Mouse (Mus musculus) forebrain, postnatal 0 days (tissue): ENCODE measurements around the gene Eif4g3. TPM values are rescaled to one million over a fixed set of nuclear protein-coding genes. Genes with fewer than 3 reads are reported as not detected.

Source experiments
- ATAC-seq: fragments of 200-750 bp; cut with Nextera tagmentation; 2 replicates; pipeline ENCODE4 v1.8.0; 2017; ENCODE audit warnings: mild to moderate bottlenecking, moderate library complexity
- DNase-seq: peaks from one replicate; pipeline ENCODE4 v3.0.0-alpha.2; 2015
- H3K27ac ChIP-seq: fragments of 300-500 bp; sonication (generic); 2 replicates; pipeline ENCODE4 v1.5.1; 2014; ENCODE audit warnings: low read depth, mild to moderate bottlenecking, antibody characterized with exemption, low read length, moderate library complexity, mixed read lengths
- H3K27me3 ChIP-seq: fragments of 300-500 bp; sonication (generic); 2 replicates; pipeline ENCODE4 v1.6.1; 2014; ENCODE audit warnings: mild to moderate bottlenecking, low read length, mixed read lengths; ENCODE audit not compliant: insufficient read depth
- H3K36me3 ChIP-seq: fragments of 300-500 bp; sonication (generic); 2 replicates; pipeline ENCODE4 v1.6.1; 2014; ENCODE audit warnings: mild to moderate bottlenecking, moderate library complexity; ENCODE audit not compliant: insufficient read depth
- H3K4me1 ChIP-seq: fragments of 300-500 bp; sonication (generic); 2 replicates; pipeline ENCODE4 v1.6.1; 2014; ENCODE audit warnings: antibody characterized with exemption; ENCODE audit not compliant: insufficient read depth
- H3K4me2 ChIP-seq: fragments of 300-500 bp; sonication (generic); 2 replicates; pipeline ENCODE4 v1.6.1; 2014; ENCODE audit warnings: low read depth, mild to moderate bottlenecking, moderate library complexity
- H3K4me3 ChIP-seq: fragments of 300-500 bp; sonication (generic); 2 replicates; pipeline ENCODE4 v1.5.1; 2014; ENCODE audit warnings: low read depth, low read length, mixed read lengths
- H3K9ac ChIP-seq: fragments of 300-500 bp; sonication (generic); 2 replicates; pipeline ENCODE4 v1.6.1; 2014; ENCODE audit warnings: mild to moderate bottlenecking
- H3K9me3 ChIP-seq: fragments of 300-500 bp; sonication (generic); 2 replicates; pipeline ENCODE4 v1.6.1; 2016; ENCODE audit warnings: low read length
- CTCF ChIP-seq: sonication (generic); IDR thresholded peaks from 2 replicates; pipeline ENCODE4 v1.5.1; 2016; ENCODE audit warnings: antibody characterized with exemption, control low read depth, low read depth
- WGBS: fragments of 180-500 bp; shearing (Covaris S2); extraction: QIAGEN DNeasy Blood & Tissue Kit; methylation state at CpG from one replicate; pipeline ENCODE4 v1.1.7; 2014; 5-methylcytosine and 5-hydroxymethylcytosine counted together
- polyA plus RNA-seq: library from polyadenylated mRNA; unstranded; fragments of >200 nt; fragmentation: Nextera tagmentation; extraction: Ambion mirVana; gene quantifications from 2 replicates; pipeline ENCODE4 v1.2.1, GENCODE M21; 2015
- total RNA-seq: library from RNA; depleted of rRNA; stranded (reverse); fragments of >200 nt; gene quantifications from 2 replicates; pipeline ENCODE4 v1.2.3, GENCODE M21; 2014

The Eif4g3 gene
- total and polyA plus RNA-seq, 2 experiments from 2014 or later, result 38.4 to 67.0 TPM

- Histone ChIP-seq H3K9me3 (no peaks in the 10 kb centered on the region), H3K4me1 (no peaks in the 10 kb centered on the region), H3K36me3 (peaks cover 74% of the 10 kb centered on the region), H3K27me3 (no peaks in the 10 kb centered on the region), H3K4me3 (no peak overlapping the region), H3K4me2 (no peak overlapping the region), H3K9ac (no peak overlapping the region), H3K27ac (no peak overlapping the region)
- DNase-seq (no peak), ATAC-seq (no peak)
- 96% methylated on average over 4 of the region's 4 CpGs for WGBS
- no peak for TF ChIP-seq CTCF
These were observed 176.6 kb downstream of the Eif4g3 start for GRCm38 (mm10) chr4:138169420-138169819.

GRCm38 (mm10) chr4:138172686-138173085 is 179.9 kb downstream of the Eif4g3 start:
- no peaks in the 10 kb centered on the region for H3K4me1 ChIP-seq
- no peak overlapping the region for H3K4me2 ChIP-seq
- no peak for ATAC-seq
- DNase-seq, result no peak
- H3K27me3 ChIP-seq, result no peaks in the 10 kb centered on the region
- no peaks in the 10 kb centered on the region for H3K9me3 ChIP-seq
- H3K27ac ChIP-seq, result no peak overlapping the region
- no peak for TF ChIP-seq CTCF
- peaks cover 81% of the 10 kb centered on the region for H3K36me3 ChIP-seq
- no peak overlapping the region for H3K4me3 ChIP-seq
- 95% methylated on average over 4 of the region's 4 CpGs for WGBS
- H3K9ac ChIP-seq, result no peak overlapping the region

GRCm38 (mm10) chr4:138179391-138179790 is 186.6 kb downstream of the Eif4g3 start:
- Histone ChIP-seq H3K9ac (no peak overlapping the region), H3K36me3 (peaks cover 80% of the 10 kb centered on the region), H3K27ac (no peak overlapping the region), H3K27me3 (no peaks in the 10 kb centered on the region), H3K4me3 (no peak overlapping the region), H3K9me3 (no peaks in the 10 kb centered on the region), H3K4me1 (no peaks in the 10 kb centered on the region), H3K4me2 (no peak overlapping the region)
- TF ChIP-seq CTCF, result no peak
- 94% methylated on average over 5 of the region's 5 CpGs for WGBS
- ATAC-seq, result no peak
- DNase-seq, result no peak

- no peak overlapping the region for H3K9ac ChIP-seq
- no peaks in the 10 kb centered on the region for H3K9me3 ChIP-seq
- no peaks in the 10 kb centered on the region for H3K4me1 ChIP-seq
- no peak overlapping the region for H3K4me3 ChIP-seq
- no peak overlapping the region for H3K27ac ChIP-seq
- no peak for TF ChIP-seq CTCF
- no peak overlapping the region for H3K4me2 ChIP-seq
- ATAC-seq, result no peak
- no peaks in the 10 kb centered on the region for H3K27me3 ChIP-seq
- peaks cover 80% of the 10 kb centered on the region for H3K36me3 ChIP-seq
- WGBS, result 94% methylated on average over 4 of the region's 4 CpGs
- no peak for DNase-seq
These were observed 187.9 kb downstream of the Eif4g3 start for GRCm38 (mm10) chr4:138180719-138181118.

GRCm38 (mm10) chr4:138184056-138184455 is 191.2 kb downstream of the Eif4g3 start:
- DNase-seq, result no peak
- ATAC-seq, result no peak
- Histone ChIP-seq H3K27me3 (no peaks in the 10 kb centered on the region), H3K36me3 (peaks cover 77% of the 10 kb centered on the region), H3K4me3 (no peak overlapping the region), H3K4me2 (no peak overlapping the region), H3K9ac (no peak overlapping the region), H3K9me3 (no peaks in the 10 kb centered on the region), H3K27ac (no peak overlapping the region), H3K4me1 (no peaks in the 10 kb centered on the region)
- 81% methylated on average over 5 of the region's 5 CpGs for WGBS
- TF ChIP-seq CTCF, result no peak

- no peak for TF ChIP-seq CTCF
- WGBS, result 88% methylated on average over 5 of the region's 5 CpGs
- DNase-seq (no peak), ATAC-seq (no peak)
- no peaks in the 10 kb centered on the region for H3K27me3 ChIP-seq
- H3K4me3 ChIP-seq, result no peak overlapping the region
- no peak overlapping the region for H3K4me2 ChIP-seq
- no peaks in the 10 kb centered on the region for H3K4me1 ChIP-seq
- H3K36me3 ChIP-seq, result peaks cover 79% of the 10 kb centered on the region
- H3K9ac ChIP-seq, result no peak overlapping the region
- H3K27ac ChIP-seq, result no peak overlapping the region
- no peaks in the 10 kb centered on the region for H3K9me3 ChIP-seq
These were observed 191.8 kb downstream of the Eif4g3 start for GRCm38 (mm10) chr4:138184573-138184981.

- DNase-seq (no peak), ATAC-seq (no peak)
- no peaks in the 10 kb centered on the region for H3K4me1 ChIP-seq
- no peak overlapping the region for H3K4me3 ChIP-seq
- 93% methylated on average over 7 of the region's 7 CpGs for WGBS
- H3K27ac ChIP-seq, result no peak overlapping the region
- no peaks in the 10 kb centered on the region for H3K27me3 ChIP-seq
- no peak overlapping the region for H3K9ac ChIP-seq
- peaks cover 78% of the 10 kb centered on the region for H3K36me3 ChIP-seq
- no peak overlapping the region for H3K4me2 ChIP-seq
- H3K9me3 ChIP-seq, result no peaks in the 10 kb centered on the region
- no peak for TF ChIP-seq CTCF
These were observed 193.1 kb downstream of the Eif4g3 start for GRCm38 (mm10) chr4:138185961-138186360.

GRCm38 (mm10) chr4:138187995-138188394 is 195.2 kb downstream of the Eif4g3 start:
- TF ChIP-seq CTCF, result no peak
- Histone ChIP-seq H3K9ac (no peak overlapping the region), H3K36me3 (peaks cover 87% of the 10 kb centered on the region)

More at GRCm38 (mm10) chr4:138187995-138188394, 195.2 kb downstream of the Eif4g3 start:
- no peak overlapping the region for H3K4me2 ChIP-seq
- no peak for ATAC-seq
- no peak overlapping the region for H3K27ac ChIP-seq
- H3K4me1 ChIP-seq, result no peaks in the 10 kb centered on the region
- no peak for DNase-seq
- WGBS, result 88% methylated on average over 7 of the region's 7 CpGs
- no peak overlapping the region for H3K4me3 ChIP-seq
- no peaks in the 10 kb centered on the region for H3K9me3 ChIP-seq
- no peaks in the 10 kb centered on the region for H3K27me3 ChIP-seq
